Mouse (Mus musculus) left cerebral cortex, postnatal 14 days (tissue): ENCODE results near the gene Gm21488. TPM values are rescaled to one million over a fixed set of nuclear protein-coding genes. Genes with fewer than 3 reads are reported as not detected.
"Not testable (repeated sequence)": the region's sequence is repeated elsewhere in the genome, so short reads cannot be mapped to it uniquely, and the experiment has no call there.

ENCODE experiments used
- DNase-seq, 2 experiments: peaks; one replicate each; pipeline ENCODE4 v3.0.0; 2021 to 2022; ENCODE audit warnings: low spot score in 2 of 2, mixed read lengths in 1 of 2
- intact Hi-C: fragments of 180-260 bp; cut with DNase I; formaldehyde crosslinking; loops from one replicate; pipeline ENCODE4 v1.15.1; 2025
- long read RNA-seq, 2 experiments: library from polyadenylated mRNA; stranded (forward); transcript quantifications; one replicate each; pipeline ENCODE4 v2.0.0; 2021
- total RNA-seq, 2 experiments: library from RNA; stranded (reverse); gene quantifications; 2 replicates each; pipeline ENCODE4 v1.2.3; 2021

Gene Gm21488
- total RNA-seq, result not detected
- long read RNA-seq, experiment 1, result 0 reads
- long read RNA-seq, experiment 2, result 0 reads

- DNase-seq, intact Hi-C loops: not testable (repeated sequence)
These were observed at the start of gene Gm21488 for GRCm38 (mm10) chrY:27521820-27522219. TSS of gene Gm21488 (minus strand) at chrY:27521920.
